Mouse (Mus musculus): Measurements from ENCODE around the gene Grb7. TPM values are rescaled to one million over a fixed set of nuclear protein-coding genes. Genes with fewer than 3 reads are reported as not detected.

The Grb7 gene
- polyA plus RNA-seq, 1 experiment from 2014 or later = 0.21 TPM

GRCm38 (mm10) chr11:98418273-98418672, 27.9 kb upstream of the Grb7 start:
- Histone ChIP-seq H3K27me3 (peaks cover 13% of the 10 kb centered on the region; the same call in 1 of the 2 replicates), H3K4me3 (no peak overlapping the region), H3K27ac (no peak overlapping the region), H3K9ac (no peak overlapping the region), H3K4me2 (no peak overlapping the region), H3K4me1 (peaks cover 13% of the 10 kb centered on the region; the same call in 1 of the 2 replicates), H3K36me3 (ENCODE audit: poor library complexity, severe bottlenecking) (no peaks in the 10 kb centered on the region), H3K9me3 (replicated peaks) (no peaks in the 10 kb centered on the region)
- no peak for ATAC-seq
- 74% methylated on average over 6 of the region's 6 CpGs for WGBS

GRCm38 (mm10) chr11:98418939-98419547, 27.2 kb upstream of the Grb7 start:
- H3K4me2 ChIP-seq = no peak overlapping the region
- no peaks in the 10 kb centered on the region for H3K9me3 ChIP-seq (replicated peaks)
- H3K27me3 ChIP-seq = peaks cover 8% of the 10 kb centered on the region; the same call in 1 of the 2 replicates
- H3K27ac ChIP-seq = no peak overlapping the region
- no peak overlapping the region for H3K4me3 ChIP-seq
- H3K36me3 ChIP-seq (ENCODE audit: poor library complexity, severe bottlenecking) = no peaks in the 10 kb centered on the region
- ATAC-seq = no peak
- WGBS = 88% methylated on average over 10 of the region's 10 CpGs
- no peak overlapping the region for H3K9ac ChIP-seq
- peaks cover 5% of the 10 kb centered on the region; the same call in 1 of the 2 replicates for H3K4me1 ChIP-seq

- Histone ChIP-seq H3K36me3 (ENCODE audit: poor library complexity, severe bottlenecking) (peaks cover 26% of the 10 kb centered on the region; the same call in 1 of the 2 replicates), H3K4me3 (no peak overlapping the region), H3K27me3 (no peaks in the 10 kb centered on the region), H3K27ac (no peak overlapping the region), H3K9me3 (replicated peaks) (no peaks in the 10 kb centered on the region), H3K4me1 (no peaks in the 10 kb centered on the region), H3K9ac (0 out of 2 replicates have a peak overlapping the region, but pooled peaks have one; percentile 26), H3K4me2 (no peak overlapping the region)
- WGBS = 94% methylated on average over 7 of the region's 7 CpGs
- ATAC-seq = no peak
Measured at GRCm38 (mm10) chr11:98426592-98426991, 19.6 kb upstream of the Grb7 start.

- no peak overlapping the region for H3K4me2 ChIP-seq
- H3K36me3 ChIP-seq (ENCODE audit: poor library complexity, severe bottlenecking) = peaks cover 26% of the 10 kb centered on the region; the same call in 1 of the 2 replicates
- H3K27ac ChIP-seq = no peak overlapping the region
- H3K4me3 ChIP-seq = no peak overlapping the region
- 80% methylated on average over 5 of the region's 5 CpGs for WGBS
- peak overlapping the region; percentile 34; the same call in 1 of the 2 replicates for H3K9ac ChIP-seq
- no peaks in the 10 kb centered on the region for H3K9me3 ChIP-seq (replicated peaks)
- H3K27me3 ChIP-seq = no peaks in the 10 kb centered on the region
- ATAC-seq = no peak
- H3K4me1 ChIP-seq = no peaks in the 10 kb centered on the region
Measured at GRCm38 (mm10) chr11:98428436-98428835, 17.8 kb upstream of the Grb7 start.

- no peak overlapping the region for H3K9ac ChIP-seq
- 74% methylated on average over 9 of the region's 9 CpGs for WGBS
- no peaks in the 10 kb centered on the region for H3K27me3 ChIP-seq
- ATAC-seq = no peak
- H3K4me2 ChIP-seq = no peak overlapping the region
- peaks cover 50% of the 10 kb centered on the region for H3K36me3 ChIP-seq (ENCODE audit: poor library complexity, severe bottlenecking)
- H3K4me3 ChIP-seq = no peak overlapping the region
- no peak overlapping the region for H3K27ac ChIP-seq
- H3K4me1 ChIP-seq = no peaks in the 10 kb centered on the region
- H3K9me3 ChIP-seq (replicated peaks) = no peaks in the 10 kb centered on the region
Measured at GRCm38 (mm10) chr11:98431743-98432502, 14.3 kb upstream of the Grb7 start.

GRCm38 (mm10) chr11:98435723-98436122, 10.5 kb upstream of the Grb7 start:
- Histone ChIP-seq H3K4me2 (no peak overlapping the region), H3K27me3 (no peaks in the 10 kb centered on the region), H3K4me3 (no peak overlapping the region), H3K9ac (no peak overlapping the region), H3K4me1 (peaks cover 10% of the 10 kb centered on the region), H3K36me3 (ENCODE audit: poor library complexity, severe bottlenecking) (peaks cover 37% of the 10 kb centered on the region), H3K27ac (no peak overlapping the region), H3K9me3 (replicated peaks) (no peaks in the 10 kb centered on the region)
- WGBS = 93% methylated on average over 9 of the region's 9 CpGs
- no peak for ATAC-seq

GRCm38 (mm10) chr11:98437441-98437840, 8.8 kb upstream of the Grb7 start:
- H3K9me3 ChIP-seq (replicated peaks) = no peaks in the 10 kb centered on the region
- H3K4me1 ChIP-seq = peaks cover 10% of the 10 kb centered on the region
- peaks cover 37% of the 10 kb centered on the region for H3K36me3 ChIP-seq (ENCODE audit: poor library complexity, severe bottlenecking)
- no peak overlapping the region for H3K27ac ChIP-seq
- no peak for ATAC-seq
- WGBS = 89% methylated on average over 6 of the region's 6 CpGs
- no peak overlapping the region for H3K9ac ChIP-seq
- H3K27me3 ChIP-seq = no peaks in the 10 kb centered on the region
- H3K4me2 ChIP-seq = peak overlapping the region; percentile 88; the same call in 1 of the 2 replicates
- no peak overlapping the region for H3K4me3 ChIP-seq

GRCm38 (mm10) chr11:98438331-98439158, 7.6 kb upstream of the Grb7 start, which contains the start of gene Mien1:
TSS of gene Mien1 (minus strand) at chr11:98438991.
- H3K27me3 ChIP-seq = 0 out of 2 replicates have a peak, but pooled peaks cover 3% of the 10 kb centered on the region
- peak; percentile 92 for ATAC-seq
- H3K36me3 ChIP-seq (ENCODE audit: poor library complexity, severe bottlenecking) = peaks cover 36% of the 10 kb centered on the region
- H3K9ac ChIP-seq = peak within 1 kb of the TSS; percentile 76
- peak within 1 kb of the TSS; percentile 88 for H3K4me2 ChIP-seq
- peaks cover 10% of the 10 kb centered on the region for H3K4me1 ChIP-seq
- 2% methylated on average over 43 of the region's 43 CpGs for WGBS
- H3K4me3 ChIP-seq = peak within 1 kb of the TSS; percentile 76
- H3K9me3 ChIP-seq (replicated peaks) = no peaks in the 10 kb centered on the region
- peak within 1 kb of the TSS; percentile 61 for H3K27ac ChIP-seq

GRCm38 (mm10) chr11:98443688-98444087, 2.5 kb upstream of the Grb7 start:
- no peak for ATAC-seq
- no peak overlapping the region for H3K9ac ChIP-seq
- WGBS = 95% methylated on average over 1 of the region's 1 CpGs
- no peaks in the 10 kb centered on the region for H3K9me3 ChIP-seq (replicated peaks)
- H3K27me3 ChIP-seq = peaks cover 44% of the 10 kb centered on the region
- no peak overlapping the region for H3K27ac ChIP-seq
- no peak overlapping the region for H3K4me2 ChIP-seq
- H3K4me3 ChIP-seq = no peak overlapping the region
- H3K4me1 ChIP-seq = peaks cover 11% of the 10 kb centered on the region
- no peaks in the 10 kb centered on the region for H3K36me3 ChIP-seq (ENCODE audit: poor library complexity, severe bottlenecking)

- Histone ChIP-seq H3K27ac (no peak overlapping the region), H3K4me1 (peaks cover 11% of the 10 kb centered on the region), H3K4me3 (no peak overlapping the region), H3K36me3 (ENCODE audit: poor library complexity, severe bottlenecking) (no peaks in the 10 kb centered on the region), H3K9me3 (replicated peaks) (no peaks in the 10 kb centered on the region), H3K4me2 (no peak overlapping the region), H3K9ac (no peak overlapping the region), H3K27me3 (peaks cover 55% of the 10 kb centered on the region)
- WGBS = 38% methylated on average over 1 of the region's 1 CpGs
- no peak for ATAC-seq
Measured at GRCm38 (mm10) chr11:98445238-98445637, 956 bp upstream of the Grb7 start.

GRCm38 (mm10) chr11:98445679-98446078, 515 bp upstream of the Grb7 start:
- Histone ChIP-seq H3K4me1 (peaks cover 11% of the 10 kb centered on the region), H3K27me3 (peaks cover 58% of the 10 kb centered on the region), H3K4me3 (no peak overlapping the region), H3K27ac (no peak overlapping the region), H3K9ac (no peak overlapping the region), H3K4me2 (no peak overlapping the region), H3K36me3 (ENCODE audit: poor library complexity, severe bottlenecking) (no peaks in the 10 kb centered on the region), H3K9me3 (replicated peaks) (no peaks in the 10 kb centered on the region)
- 75% methylated on average over 4 of the region's 4 CpGs for WGBS
- ATAC-seq = no peak

Data from forebrain, embryonic 13.5 days (tissue).